In the genomic region with DNA sequence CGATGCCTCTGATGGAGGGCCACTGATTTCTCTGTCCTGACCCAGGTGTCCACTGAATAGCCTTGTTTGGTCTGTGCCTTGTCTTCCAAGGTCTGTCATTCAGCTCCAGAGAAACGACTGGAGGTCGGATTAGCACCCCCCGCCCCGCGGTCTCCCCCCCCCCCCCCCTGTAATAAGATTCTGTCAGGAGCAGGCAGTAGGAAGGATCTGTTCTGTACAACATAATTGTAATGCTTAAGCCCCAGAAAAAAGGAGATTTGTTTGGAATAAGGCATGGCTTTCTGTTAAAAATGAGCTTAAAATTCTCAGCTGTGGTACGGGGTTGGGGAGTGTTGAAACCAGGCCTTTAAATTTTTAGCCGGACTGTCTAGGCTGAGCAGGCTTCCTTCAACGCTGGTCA, we compare ENCODE assay signal across 18 mouse cellular contexts.
DNase-seq lines count a peak whose midpoint lies in the region; ATAC-seq and TF ChIP-seq lines count a peak whose summit lies in the region.
"Had no signal": no experiment of that assay in that cellular context is flagged by ENCODE, and none has a peak within 500 bp of the region (broad histone marks: within the 10 kb centered on the region; RNA-seq: fewer than 3 reads in every experiment).

No protein-coding gene starts in this region.

- WGBS in embryonic facial prominence, embryonic 11.5 days: 22% methylated on average over 9 of the region's 9 CpGs
- 16% methylated on average over 9 of the region's 9 CpGs for WGBS in forebrain, embryonic 10.5 days
- WGBS in hindbrain, postnatal 0 days: 19% methylated on average over 9 of the region's 9 CpGs
- WGBS in midbrain, postnatal 0 days: 12% methylated on average over 9 of the region's 9 CpGs

- H3K4me3 ChIP-seq in embryonic facial prominence, embryonic 11.5 days (ENCODE audit: low read depth, low read length): no peak overlapping the region
- H3K4me3 ChIP-seq in forebrain, embryonic 10.5 days: no peak overlapping the region
- H3K4me3 ChIP-seq in hindbrain, postnatal 0 days (ENCODE audit: low read length): no peak overlapping the region
- no peak overlapping the region for H3K4me3 ChIP-seq in midbrain, postnatal 0 days (ENCODE audit: low read depth, low read length)
- H3K4me3 ChIP-seq in layer of hippocampus, adult 2 months: no peak overlapping the region
- H3K4me3 ChIP-seq: erythroblast, embryonic 14.5 days; heart, embryonic 15.5 days had no signal

- TF ChIP-seq CTCF in hindbrain, postnatal 0 days (IDR thresholded peaks at IDR 0.05; ENCODE audit: low read depth): no peak
- no peak for TF ChIP-seq CTCF in midbrain, postnatal 0 days (IDR thresholded peaks at IDR 0.05)
- no peak for TF ChIP-seq CTCF in layer of hippocampus, adult 2 months (conservative IDR thresholded peaks at IDR 0.05)

- DNase-seq in embryonic facial prominence, embryonic 11.5 days (ENCODE audit: low spot score): peak; percentile 25
- no peak for DNase-seq in forebrain, embryonic 10.5 days (ENCODE audit: extremely low spot score, low spot score)
- no peak for DNase-seq in hindbrain, postnatal 0 days (ENCODE audit: low spot score)
- DNase-seq in midbrain, postnatal 0 days (ENCODE audit: low spot score): no peak
- DNase-seq in gastrocnemius, postnatal 14 days: no peak
- no peak for DNase-seq in cerebellum, postnatal 4 days (ENCODE audit: low spot score in 2 of 2)
- no peak for DNase-seq in layer of hippocampus, adult 2 months (ENCODE audit: low spot score in 2 of 2)
- DNase-seq: adrenal gland, postnatal 14 days; cerebellum, adult 11 months; gastrocnemius, postnatal 10 days; kidney, adult 2 months; layer of hippocampus, adult 9-11 months; liver; lung, postnatal 10 days; right cerebral cortex, postnatal 25 days had no signal

- peaks cover 3% of the 10 kb centered on the region; the same call in 1 of the 2 replicates for H3K4me1 ChIP-seq in embryonic facial prominence, embryonic 11.5 days (ENCODE audit: control insufficient read depth, insufficient read depth, low read length)
- peaks cover 38% of the 10 kb centered on the region for H3K4me1 ChIP-seq in forebrain, embryonic 10.5 days
- H3K4me1 ChIP-seq in hindbrain, postnatal 0 days (ENCODE audit: insufficient read depth, low read length): 0 out of 2 replicates have a peak, but pooled peaks cover 8% of the 10 kb centered on the region
- H3K4me1 ChIP-seq in midbrain, postnatal 0 days (ENCODE audit: insufficient read depth, low read length): peaks cover 5% of the 10 kb centered on the region; the same call in 1 of the 2 replicates

- no peak overlapping the region for H3K4me2 ChIP-seq in embryonic facial prominence, embryonic 11.5 days (ENCODE audit: low read depth, low read length)
- H3K4me2 ChIP-seq in hindbrain, postnatal 0 days (ENCODE audit: low read depth, low read length): no peak overlapping the region
- no peak overlapping the region for H3K4me2 ChIP-seq in midbrain, postnatal 0 days (ENCODE audit: low read depth, low read length, poor library complexity, severe bottlenecking)
- H3K4me2 ChIP-seq: heart, embryonic 15.5 days had no signal

- H3K36me3 ChIP-seq in embryonic facial prominence, embryonic 11.5 days (replicated peaks; ENCODE audit: control insufficient read depth, insufficient read depth, low read depth, low read length): no peaks in the 10 kb centered on the region
- H3K36me3 ChIP-seq in forebrain, embryonic 10.5 days (replicated peaks): peaks cover 25% of the 10 kb centered on the region
- H3K36me3 ChIP-seq in hindbrain, postnatal 0 days (ENCODE audit: insufficient read depth, low read length): 0 out of 2 replicates have a peak, but pooled peaks cover 5% of the 10 kb centered on the region
- no peaks in the 10 kb centered on the region for H3K36me3 ChIP-seq in midbrain, postnatal 0 days (ENCODE audit: insufficient read depth, low read length)
- H3K36me3 ChIP-seq: heart, embryonic 15.5 days had no signal

- no peaks in the 10 kb centered on the region for H3K9me3 ChIP-seq in embryonic facial prominence, embryonic 11.5 days (replicated peaks; ENCODE audit: control insufficient read depth, low read length)
- no peaks in the 10 kb centered on the region for H3K9me3 ChIP-seq in forebrain, embryonic 10.5 days
- H3K9me3 ChIP-seq in hindbrain, postnatal 0 days (ENCODE audit: low read length): no peaks in the 10 kb centered on the region
- H3K9me3 ChIP-seq in midbrain, postnatal 0 days (ENCODE audit: low read length): no peaks in the 10 kb centered on the region
- H3K9me3 ChIP-seq: heart, embryonic 15.5 days had no signal

- no peak overlapping the region for H3K9ac ChIP-seq in embryonic facial prominence, embryonic 11.5 days (replicated peaks; ENCODE audit: low read length)
- H3K9ac ChIP-seq in hindbrain, postnatal 0 days (replicated peaks; ENCODE audit: low read length): no peak overlapping the region
- no peak overlapping the region for H3K9ac ChIP-seq in midbrain, postnatal 0 days (replicated peaks; ENCODE audit: low read length, poor library complexity, severe bottlenecking)
- H3K9ac ChIP-seq: heart, embryonic 15.5 days had no signal

- peak; percentile 71 for ATAC-seq in embryonic facial prominence, embryonic 11.5 days (replicated peaks; ENCODE audit: insufficient number of reproducible peaks, low FRiP score, low TSS enrichment, low read depth)
- peak; percentile 46 for ATAC-seq in hindbrain, postnatal 0 days
- peak; percentile 29; the same call in 1 of the 2 replicates for ATAC-seq in midbrain, postnatal 0 days (ENCODE audit: low FRiP score)

- no peaks in the 10 kb centered on the region for H3K27me3 ChIP-seq in embryonic facial prominence, embryonic 11.5 days (ENCODE audit: control insufficient read depth, insufficient read depth, low read length)
- no peaks in the 10 kb centered on the region for H3K27me3 ChIP-seq in forebrain, embryonic 10.5 days (ENCODE audit: poor library complexity, severe bottlenecking)
- no peaks in the 10 kb centered on the region for H3K27me3 ChIP-seq in hindbrain, postnatal 0 days (ENCODE audit: insufficient read depth, low read length)
- H3K27me3 ChIP-seq in midbrain, postnatal 0 days (ENCODE audit: insufficient read depth, low read length): no peaks in the 10 kb centered on the region
- H3K27me3 ChIP-seq: CH12.LX; heart, embryonic 15.5 days had no signal

- H3K27ac ChIP-seq in embryonic facial prominence, embryonic 11.5 days (replicated peaks; ENCODE audit: low read depth, low read length): no peak overlapping the region
- H3K27ac ChIP-seq in forebrain, embryonic 10.5 days: peak overlapping the region; percentile 60
- peak overlapping the region; percentile 45; the same call in 1 of the 2 replicates for H3K27ac ChIP-seq in hindbrain, postnatal 0 days
- no peak overlapping the region; the same call in 1 of the 2 replicates for H3K27ac ChIP-seq in midbrain, postnatal 0 days (ENCODE audit: low read depth, low read length)
- no peak overlapping the region; the same call in 1 of the 2 replicates for H3K27ac ChIP-seq in layer of hippocampus, adult 2 months
- H3K27ac ChIP-seq: heart, embryonic 15.5 days had no signal

- intact Hi-C loops in gastrocnemius, postnatal 14 days (cut with DNase I; ENCODE audit: low total_unique reads): no loop called here

Comparison
In these comparisons a context has a peak if more than half of its experiments do, and no peak if none do; other contexts are left out.
1. H3K27ac ChIP-seq: peak in forebrain, embryonic 10.5 days (single experiment) and hindbrain, postnatal 0 days (single experiment); none in embryonic facial prominence, embryonic 11.5 days (single experiment), midbrain, postnatal 0 days (single experiment) and layer of hippocampus, adult 2 months (single experiment).
2. Peak in every context shown above with its lines, with median percentiles within 50 percentile points of each other: ATAC-seq.